Mouse (Mus musculus) embryonic facial prominence, embryonic 11.5 days (tissue): ENCODE data around the gene Gm14085. TPM values are rescaled to one million over a fixed set of nuclear protein-coding genes. Genes with fewer than 3 reads are reported as not detected.
A peak's percentile ranks its signal among the peaks of the same experiment; 100 is the strongest.
"Not testable (repeated sequence)": the region's sequence is repeated elsewhere in the genome, so short reads cannot be mapped to it uniquely, and the experiment has no call there.

ENCODE experiments used
- ATAC-seq: fragments of 200-750 bp; cut with Nextera tagmentation; replicated peaks from 2 replicates; pipeline ENCODE4 v1.8.0; 2017; ENCODE audit warnings: low read depth; ENCODE audit not compliant: insufficient number of reproducible peaks, low FRiP score, low TSS enrichment
- DNase-seq: peaks from one replicate; pipeline ENCODE4 v3.0.0-alpha.2; 2015; ENCODE audit warnings: low spot score
- H3K27ac ChIP-seq: fragments of 300-500 bp; sonication (generic); replicated peaks from 2 replicates; pipeline ENCODE4 v1.5.1; 2014; ENCODE audit warnings: mild to moderate bottlenecking, low read depth, low read length, control low read depth
- H3K27me3 ChIP-seq: fragments of 300-500 bp; sonication (generic); 2 replicates; pipeline ENCODE4 v1.6.1; 2014; ENCODE audit warnings: mild to moderate bottlenecking, low read length, moderate library complexity, mixed read lengths; ENCODE audit not compliant: control insufficient read depth, insufficient read depth
- H3K36me3 ChIP-seq: fragments of 300-500 bp; sonication (generic); replicated peaks from 2 replicates; pipeline ENCODE4 v1.6.1; 2014; ENCODE audit warnings: low read depth, mild to moderate bottlenecking, low read length, moderate library complexity, mixed read lengths; ENCODE audit not compliant: control insufficient read depth, insufficient read depth
- H3K4me1 ChIP-seq: fragments of 300-500 bp; sonication (generic); 2 replicates; pipeline ENCODE4 v1.6.1; 2014; ENCODE audit warnings: low read length, mixed read lengths; ENCODE audit not compliant: control insufficient read depth, insufficient read depth
- H3K4me2 ChIP-seq: fragments of 300-500 bp; sonication (generic); 2 replicates; pipeline ENCODE4 v1.6.1; 2014; ENCODE audit warnings: low read depth, mild to moderate bottlenecking, control low read depth, low read length, moderate library complexity
- H3K4me3 ChIP-seq: fragments of 300-500 bp; sonication (generic); 2 replicates; pipeline ENCODE4 v1.5.1; 2014; ENCODE audit warnings: low read depth, low read length, control low read depth
- H3K9ac ChIP-seq: fragments of 300-500 bp; sonication (generic); replicated peaks from 2 replicates; pipeline ENCODE4 v1.6.1; 2014; ENCODE audit warnings: mild to moderate bottlenecking, control low read depth, low read length
- H3K9me3 ChIP-seq: fragments of 300-500 bp; sonication (generic); replicated peaks from 2 replicates; pipeline ENCODE4 v1.6.1; 2016; ENCODE audit warnings: mild to moderate bottlenecking, low read length, inconsistent platforms, mixed read lengths; ENCODE audit not compliant: control insufficient read depth
- WGBS: fragments of 180-500 bp; shearing (Covaris S2); extraction: QIAGEN DNeasy Blood & Tissue Kit; methylation state at CpG from one replicate; pipeline ENCODE4 v1.1.7; 2014; 5-methylcytosine and 5-hydroxymethylcytosine counted together
- polyA plus RNA-seq: library from polyadenylated mRNA; unstranded; fragments of >200 nt; fragmentation: Nextera tagmentation; extraction: Ambion mirVana; gene quantifications from 2 replicates; pipeline ENCODE4 v1.2.1, GENCODE M21; 2014

Gene Gm14085
- polyA plus RNA-seq, 1 experiment from 2014 or later, result not detected

DNA sequence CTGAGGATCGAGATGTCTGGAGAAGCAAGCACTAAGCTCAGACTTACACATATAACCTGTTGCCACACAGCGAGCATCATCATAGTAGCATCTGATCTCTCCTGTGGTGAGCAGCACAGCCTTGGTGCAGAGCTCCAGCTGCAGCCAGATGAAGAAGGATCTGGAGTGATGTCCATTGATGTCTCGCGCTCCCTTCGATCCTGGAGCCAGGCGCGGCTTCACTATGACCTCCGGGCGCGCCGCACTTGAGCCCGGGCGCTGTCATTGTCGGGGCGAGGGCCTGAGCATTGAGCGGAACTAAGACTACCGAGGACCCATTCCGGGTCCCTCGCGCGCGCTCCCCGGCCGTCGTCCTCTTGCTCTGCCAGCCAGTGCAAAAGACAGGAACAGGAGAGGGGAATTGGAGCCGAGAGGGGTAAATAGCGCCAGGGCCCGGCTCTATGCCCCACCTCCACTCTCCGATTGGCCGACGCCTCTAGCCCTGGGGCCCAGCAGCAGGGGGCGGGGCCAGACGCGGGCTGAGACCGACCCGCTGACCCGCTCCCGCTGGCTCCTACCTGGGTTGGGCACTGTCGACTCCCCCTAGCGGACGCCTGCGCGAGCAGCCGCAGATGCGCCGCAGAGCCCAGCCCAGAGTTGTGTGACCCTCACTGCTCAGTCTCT, 17.3 kb upstream of the Gm14085 start:
- Histone ChIP-seq H3K9ac (peak overlapping the region; percentile 47), H3K36me3 (no peaks in the 10 kb centered on the region), H3K4me3 (peak overlapping the region; percentile 45), H3K27me3 (no peaks in the 10 kb centered on the region), H3K4me2 (peak overlapping the region; percentile 85), H3K27ac (no peak overlapping the region), H3K9me3 (no peaks in the 10 kb centered on the region), H3K4me1 (no peaks in the 10 kb centered on the region)
- ATAC-seq (peak; percentile 100), DNase-seq (peak; percentile 96)
- WGBS, result 2% methylated on average over 46 of the region's 46 CpGs

DNA sequence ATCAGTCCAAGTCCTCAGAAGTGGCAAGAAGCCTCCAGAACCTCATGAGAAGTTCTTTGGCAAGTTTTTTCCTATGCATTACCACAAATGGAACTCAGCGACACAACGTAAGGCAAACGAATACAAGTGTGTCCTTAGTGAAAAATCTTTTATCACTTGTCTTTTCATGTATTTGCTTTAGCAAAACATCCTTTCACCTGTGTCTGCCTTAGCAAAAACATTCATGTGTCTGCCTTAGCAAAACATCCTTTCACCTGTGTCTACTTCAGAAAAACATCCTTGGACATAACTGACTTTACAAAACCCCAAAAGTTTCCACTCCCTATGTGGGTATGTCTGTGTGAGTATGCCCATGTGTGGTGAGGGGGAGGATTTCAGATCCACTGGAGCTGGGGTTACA, 15.5 kb upstream of the Gm14085 start:
- Histone ChIP-seq H3K4me2 (no peak overlapping the region), H3K9me3 (no peaks in the 10 kb centered on the region), H3K36me3 (no peaks in the 10 kb centered on the region), H3K4me1 (no peaks in the 10 kb centered on the region), H3K27ac (no peak overlapping the region), H3K27me3 (no peaks in the 10 kb centered on the region), H3K4me3 (no peak overlapping the region), H3K9ac (no peak overlapping the region)
- no peak for ATAC-seq
- WGBS, result 94% methylated on average over 3 of the region's 3 CpGs
- DNase-seq, result no peak

DNA sequence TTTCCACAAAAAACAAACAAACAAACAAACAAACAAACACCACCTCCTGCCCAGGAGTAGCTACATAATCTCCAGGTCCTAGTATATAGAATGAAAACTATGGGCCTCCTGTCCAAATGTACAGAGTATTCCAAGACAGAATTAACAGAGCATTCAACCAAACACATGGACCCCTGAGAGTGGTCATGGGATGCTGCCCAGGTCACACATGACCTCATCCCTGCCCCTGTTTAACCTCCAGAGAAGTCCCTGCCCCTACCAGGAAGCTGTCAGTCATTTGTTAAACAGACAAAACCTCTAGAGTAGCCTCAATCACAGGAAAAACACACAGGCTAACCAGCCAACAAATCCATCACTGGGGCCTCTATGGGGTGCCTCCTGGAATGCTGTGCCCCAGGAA, 8.2 kb upstream of the Gm14085 start:
- H3K9me3 ChIP-seq, result no peaks in the 10 kb centered on the region
- no peaks in the 10 kb centered on the region for H3K27me3 ChIP-seq
- H3K27ac ChIP-seq, result no peak overlapping the region
- ATAC-seq (no peak), DNase-seq (no peak)
- H3K4me2 ChIP-seq, result no peak overlapping the region
- no peaks in the 10 kb centered on the region for H3K36me3 ChIP-seq
- H3K4me3 ChIP-seq, result no peak overlapping the region
- H3K9ac ChIP-seq, result no peak overlapping the region
- H3K4me1 ChIP-seq, result no peaks in the 10 kb centered on the region

DNA sequence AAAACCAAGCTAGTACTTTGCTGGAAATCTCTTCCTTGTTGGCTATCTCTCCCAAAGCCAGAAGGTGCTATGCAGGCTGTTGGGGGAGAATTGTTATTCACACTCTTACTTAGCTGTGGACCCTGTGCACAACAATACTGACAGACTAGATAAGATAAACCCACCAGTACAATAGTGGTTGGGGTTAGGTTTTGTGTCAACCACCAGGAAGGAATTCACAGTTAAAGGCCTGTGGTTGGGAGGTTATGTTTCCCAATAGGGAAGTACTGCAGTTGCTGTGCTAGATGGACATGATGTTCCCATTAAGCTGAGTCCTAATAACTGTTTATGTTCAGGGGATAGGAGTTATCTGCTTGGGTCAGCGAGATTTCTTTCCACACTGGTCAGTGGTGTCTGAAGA, 954 bp upstream of the Gm14085 start:
- H3K4me3 ChIP-seq, H3K27ac ChIP-seq, H3K4me2 ChIP-seq, H3K9me3 ChIP-seq, H3K27me3 ChIP-seq, H3K9ac ChIP-seq, H3K4me1 ChIP-seq, ATAC-seq, DNase-seq, H3K36me3 ChIP-seq: not testable (repeated sequence)
- 86% methylated on average over 1 of the region's 1 CpGs for WGBS

DNA sequence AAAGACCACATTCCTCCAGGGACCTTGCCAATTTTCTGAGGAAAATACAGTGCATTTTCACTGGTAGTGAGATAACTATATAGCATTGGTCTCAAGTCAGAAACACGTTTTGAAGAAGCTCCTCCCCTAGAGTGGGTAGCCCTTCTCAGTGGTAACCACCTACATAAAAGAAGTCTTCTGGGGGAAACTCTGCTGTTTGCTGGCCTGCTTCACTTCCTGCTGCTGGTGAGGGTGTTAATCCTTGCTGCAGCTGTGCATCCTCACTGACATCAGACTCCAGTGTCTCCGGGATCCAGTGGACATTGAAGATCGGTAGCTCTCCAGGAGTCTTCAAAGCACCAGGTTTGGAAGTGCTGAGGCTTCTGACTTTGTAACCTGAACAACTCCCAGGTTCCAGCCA, 913 bp downstream of the Gm14085 start:
- 73% methylated on average over 2 of the region's 3 CpGs for WGBS
- DNase-seq, ATAC-seq, H3K27ac ChIP-seq, H3K4me3 ChIP-seq, H3K9ac ChIP-seq, H3K27me3 ChIP-seq, H3K4me1 ChIP-seq, H3K9me3 ChIP-seq, H3K4me2 ChIP-seq, H3K36me3 ChIP-seq: not testable (repeated sequence)

DNA sequence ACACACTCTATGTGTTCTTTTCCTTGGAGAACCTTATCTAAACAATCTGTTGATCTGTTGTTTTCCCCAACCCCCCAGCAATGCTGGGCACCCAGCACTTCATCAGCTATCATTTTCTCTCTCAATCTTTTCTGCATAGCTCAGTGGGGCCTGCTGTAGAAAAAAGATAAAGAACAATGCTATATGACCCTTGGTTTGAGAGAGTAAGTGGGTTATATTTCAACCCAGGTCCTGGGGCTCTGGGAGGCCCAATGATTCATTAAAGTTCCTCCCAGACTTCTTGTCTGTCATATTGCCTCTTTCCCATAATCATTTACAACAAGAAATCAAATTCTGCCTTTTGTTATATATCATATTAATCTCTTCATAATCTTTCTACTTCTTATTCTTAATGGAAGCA, 1.4 kb downstream of the Gm14085 start:
- not testable (repeated sequence) for H3K27me3 ChIP-seq, H3K27ac ChIP-seq, H3K9ac ChIP-seq, H3K4me2 ChIP-seq, H3K4me3 ChIP-seq, ATAC-seq, H3K36me3 ChIP-seq, H3K9me3 ChIP-seq, DNase-seq, H3K4me1 ChIP-seq

DNA sequence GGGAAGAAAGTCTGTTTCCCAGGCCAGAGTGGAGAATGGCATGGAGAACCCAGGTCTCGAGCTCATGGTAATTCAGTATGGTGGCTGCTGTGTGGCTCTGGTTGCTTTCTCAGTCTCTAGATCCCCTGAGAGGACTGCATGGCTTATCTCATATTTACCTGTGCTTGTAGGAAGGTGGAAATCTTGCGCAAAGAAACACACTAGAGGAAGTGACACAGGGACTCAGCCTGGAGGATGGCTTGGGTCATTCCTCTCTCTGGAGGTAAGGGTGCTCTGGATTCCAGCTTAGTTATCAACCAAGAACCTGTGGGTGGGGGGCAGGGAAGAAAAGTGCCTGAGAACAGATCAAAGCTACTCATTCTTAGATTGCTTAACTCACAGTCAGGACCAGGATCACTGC, 1.9 kb downstream of the Gm14085 start:
- DNase-seq (no peak), ATAC-seq (no peak)
- H3K27ac ChIP-seq, result no peak overlapping the region
- no peak overlapping the region for H3K4me3 ChIP-seq
- 74% methylated on average over 2 of the region's 2 CpGs for WGBS
- H3K4me2 ChIP-seq, result no peak overlapping the region
- no peaks in the 10 kb centered on the region for H3K27me3 ChIP-seq
- no peaks in the 10 kb centered on the region for H3K9me3 ChIP-seq
- H3K4me1 ChIP-seq, result no peaks in the 10 kb centered on the region
- no peaks in the 10 kb centered on the region for H3K36me3 ChIP-seq
- no peak overlapping the region for H3K9ac ChIP-seq

DNA sequence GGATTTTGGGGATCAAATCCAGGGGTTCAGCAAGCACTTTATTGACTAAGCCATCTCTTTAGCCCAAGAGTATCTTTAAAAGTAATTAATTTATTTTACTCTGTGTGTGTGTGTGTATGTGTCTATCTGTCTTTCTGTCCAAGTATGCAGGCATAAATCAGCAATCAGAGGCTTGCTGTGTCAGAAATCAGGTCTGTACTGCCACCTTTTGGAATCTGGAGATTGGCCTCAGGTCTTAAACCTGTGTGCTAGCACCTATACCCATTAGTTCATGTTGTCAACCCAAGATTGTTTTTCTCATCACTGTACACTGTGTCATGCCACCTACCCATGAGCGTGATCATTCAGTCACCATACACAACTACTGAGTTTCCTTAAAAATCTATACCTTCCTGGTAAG, 45.0 kb downstream of the Gm14085 start:
- DNase-seq, H3K4me2 ChIP-seq, H3K27ac ChIP-seq, H3K36me3 ChIP-seq, H3K27me3 ChIP-seq, H3K9ac ChIP-seq, H3K9me3 ChIP-seq, H3K4me3 ChIP-seq, ATAC-seq, H3K4me1 ChIP-seq: not testable (repeated sequence)
- 100% methylated on average over 1 of the region's 1 CpGs for WGBS
